Mouse (Mus musculus): ENCODE data around the gene Bcl2l1.

Bcl2l1 gene

DNA sequence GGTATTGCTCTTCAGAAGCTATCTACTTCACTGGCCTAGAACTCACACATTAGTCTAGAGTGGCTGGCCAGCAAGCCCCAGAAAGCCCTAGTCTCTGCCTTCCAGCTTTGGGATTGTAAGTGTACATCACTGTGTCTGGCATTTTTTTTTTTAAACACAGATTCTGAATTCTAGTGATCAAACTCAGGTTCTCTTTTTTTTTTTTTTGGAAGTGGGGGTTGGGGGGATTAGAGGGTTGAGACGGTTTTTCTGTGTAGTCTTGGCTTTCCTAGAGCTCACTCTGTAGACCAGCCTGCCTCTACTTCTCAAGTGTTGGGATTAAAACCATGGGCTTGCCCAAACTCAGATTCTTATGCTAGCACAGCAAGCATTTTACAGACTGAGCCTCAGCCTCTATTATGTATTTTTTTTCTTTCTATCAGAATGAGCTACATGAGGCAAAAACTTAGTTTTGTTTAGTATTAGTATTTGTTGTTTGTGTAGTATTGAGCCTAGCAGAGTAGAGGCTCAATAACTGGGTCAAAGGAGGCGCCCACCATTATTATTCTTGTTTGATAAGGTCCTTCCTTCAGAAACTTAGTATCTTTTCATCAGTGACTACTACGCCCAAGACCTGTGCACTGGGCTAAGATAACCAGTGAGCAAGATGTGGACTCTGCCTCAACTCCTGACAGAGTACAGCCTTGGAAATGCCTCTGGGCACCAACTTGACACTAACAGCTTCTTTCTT is 6.9 kb downstream of the Bcl2l1 start:
- DNase-seq (ENCODE audit: low read depth, low spot score) = no peak

DNA sequence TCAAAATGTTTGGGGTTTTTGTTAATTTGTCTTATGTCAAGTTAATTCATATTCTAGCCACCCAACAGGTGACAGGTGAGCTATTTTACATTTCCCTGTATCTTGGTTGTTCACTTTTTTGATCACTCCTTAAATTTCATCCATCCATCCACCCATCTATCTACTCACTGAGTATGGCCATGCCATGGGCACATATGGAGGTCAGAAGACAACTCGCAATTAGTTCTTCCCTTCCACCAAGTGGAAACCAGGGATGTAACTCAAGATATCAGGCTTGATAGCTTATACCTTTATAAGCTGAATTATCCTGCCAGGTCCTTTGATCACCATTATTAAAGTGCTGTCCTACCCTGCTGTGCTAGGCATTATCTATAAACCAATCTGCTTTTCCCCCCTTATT is 7.8 kb downstream of the Bcl2l1 start:
- DNase-seq (ENCODE audit: low read depth, low spot score) = no peak

GRCm38 (mm10) chr2:152821566-152821965 is 10.0 kb downstream of the Bcl2l1 start:
- no peak for DNase-seq (ENCODE audit: low read depth, low spot score)

- no peak for DNase-seq (ENCODE audit: low read depth, low spot score)
Observed at GRCm38 (mm10) chr2:152821023-152821422, 10.5 kb downstream of the Bcl2l1 start.

DNA sequence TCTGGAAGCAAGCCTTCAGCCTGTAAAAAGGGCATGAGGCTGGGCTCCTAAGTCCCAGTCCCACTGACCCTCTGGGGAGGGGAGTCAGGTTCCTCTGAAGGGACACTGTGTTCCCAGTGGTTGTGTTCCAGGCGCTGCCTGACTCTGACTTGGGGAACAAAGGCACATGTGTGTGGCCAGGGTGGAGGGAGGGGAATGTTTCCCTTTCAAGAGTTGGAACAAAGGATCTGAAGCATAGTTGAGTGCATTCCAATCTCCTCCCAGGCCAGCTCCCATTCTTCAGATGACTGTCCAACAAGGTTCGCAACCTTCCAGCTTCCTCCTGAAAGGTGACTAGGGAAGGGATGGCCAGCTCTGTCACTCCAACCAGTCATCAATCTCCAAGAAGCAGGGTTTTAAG is 11.2 kb downstream of the Bcl2l1 start:
- peak; percentile 80 for DNase-seq (ENCODE audit: low read depth, low spot score)

DNA sequence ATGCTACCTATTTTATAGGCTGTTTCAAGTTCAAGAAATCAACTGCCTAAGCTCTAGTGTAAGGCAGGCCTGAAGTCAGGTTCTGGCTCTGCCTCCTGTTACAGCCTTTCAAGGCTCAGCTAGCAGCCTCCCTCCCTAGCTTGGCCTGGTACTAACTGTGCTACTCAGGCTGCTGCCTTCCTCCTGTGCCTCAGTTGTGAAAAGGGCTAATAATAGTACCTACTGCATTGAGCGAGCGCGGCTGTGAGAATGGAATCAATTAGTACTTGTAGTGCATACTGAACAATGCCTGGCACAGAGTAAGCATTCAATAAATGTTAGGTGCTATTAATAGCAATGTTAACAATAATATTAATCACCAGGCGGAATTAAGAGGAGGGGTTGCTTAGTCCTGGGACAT is 11.6 kb downstream of the Bcl2l1 start:
- no peak for DNase-seq (ENCODE audit: low read depth, low spot score)

GRCm38 (mm10) chr2:152819097-152819624 is 12.4 kb downstream of the Bcl2l1 start:
- DNase-seq (ENCODE audit: low read depth, low spot score) = no peak

- DNase-seq (ENCODE audit: low read depth, low spot score) = no peak
Observed at GRCm38 (mm10) chr2:152818679-152819078, 12.8 kb downstream of the Bcl2l1 start.

DNA sequence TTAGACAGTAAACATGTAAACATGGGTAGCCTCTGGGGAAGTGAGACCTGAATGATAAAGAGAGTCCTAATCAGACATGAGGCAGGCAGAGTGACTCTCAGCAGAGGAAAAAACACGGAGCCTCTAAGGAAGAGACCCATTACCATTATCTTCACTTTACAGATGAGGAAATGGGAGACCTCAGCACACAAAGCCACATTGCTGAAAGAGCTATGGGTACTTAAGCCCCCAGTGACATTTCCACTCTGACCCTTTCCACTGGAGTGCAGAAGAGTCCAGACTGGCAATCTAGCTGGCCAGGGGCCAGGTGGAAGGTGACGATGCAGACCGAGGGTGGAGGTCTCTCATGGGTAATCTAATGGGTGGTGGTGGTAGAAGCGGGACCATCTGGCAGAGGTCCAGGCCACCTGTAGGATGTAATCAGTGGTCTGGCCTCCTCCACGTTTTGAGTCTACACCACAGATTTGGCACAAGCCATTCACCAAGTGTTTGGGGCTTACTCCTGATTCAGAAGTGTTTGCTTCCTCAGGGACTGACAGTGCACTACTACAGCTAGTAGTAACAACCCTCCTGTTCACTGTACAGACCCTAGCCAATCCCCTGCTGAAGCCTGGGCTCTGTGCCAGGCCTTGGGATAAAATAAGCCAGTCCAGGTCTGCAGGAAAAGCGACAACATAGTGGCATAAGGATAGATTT is 13.8 kb downstream of the Bcl2l1 start:
- no peak for DNase-seq (ENCODE audit: low read depth, low spot score)

DNA sequence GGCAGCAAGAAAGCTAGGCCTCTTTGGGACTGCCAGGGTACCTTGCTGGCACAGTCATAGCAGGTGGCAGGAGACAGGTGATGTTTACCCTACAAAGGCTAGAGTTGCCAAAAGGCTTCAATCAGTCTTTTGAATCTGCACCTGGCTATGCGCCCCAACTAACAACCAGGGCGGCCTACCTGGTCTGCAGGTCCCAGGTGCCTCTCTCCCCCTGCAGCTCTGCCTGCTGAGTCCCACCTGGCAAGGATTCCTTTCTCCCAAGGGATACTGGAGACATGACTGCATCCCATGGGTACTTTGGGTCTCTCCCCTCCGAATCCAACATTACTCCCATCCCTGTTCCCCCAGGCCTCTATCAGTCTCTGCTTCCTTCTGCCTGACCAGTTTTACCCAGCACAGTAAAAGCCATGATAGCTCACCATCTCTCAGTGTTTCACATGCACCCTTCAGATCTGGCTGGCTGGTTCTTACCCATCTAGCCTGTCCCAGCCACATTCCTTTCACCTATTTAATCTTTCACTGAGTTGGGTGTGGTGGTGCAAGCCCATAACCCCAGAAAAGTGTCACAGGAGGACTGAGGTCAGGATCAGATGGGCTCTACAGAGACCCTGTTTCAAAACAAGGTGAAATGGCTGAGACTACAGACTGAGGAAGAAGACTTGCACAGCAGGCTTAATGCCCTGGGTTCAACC is 14.7 kb downstream of the Bcl2l1 start:
- DNase-seq (ENCODE audit: low read depth, low spot score) = no peak

DNA sequence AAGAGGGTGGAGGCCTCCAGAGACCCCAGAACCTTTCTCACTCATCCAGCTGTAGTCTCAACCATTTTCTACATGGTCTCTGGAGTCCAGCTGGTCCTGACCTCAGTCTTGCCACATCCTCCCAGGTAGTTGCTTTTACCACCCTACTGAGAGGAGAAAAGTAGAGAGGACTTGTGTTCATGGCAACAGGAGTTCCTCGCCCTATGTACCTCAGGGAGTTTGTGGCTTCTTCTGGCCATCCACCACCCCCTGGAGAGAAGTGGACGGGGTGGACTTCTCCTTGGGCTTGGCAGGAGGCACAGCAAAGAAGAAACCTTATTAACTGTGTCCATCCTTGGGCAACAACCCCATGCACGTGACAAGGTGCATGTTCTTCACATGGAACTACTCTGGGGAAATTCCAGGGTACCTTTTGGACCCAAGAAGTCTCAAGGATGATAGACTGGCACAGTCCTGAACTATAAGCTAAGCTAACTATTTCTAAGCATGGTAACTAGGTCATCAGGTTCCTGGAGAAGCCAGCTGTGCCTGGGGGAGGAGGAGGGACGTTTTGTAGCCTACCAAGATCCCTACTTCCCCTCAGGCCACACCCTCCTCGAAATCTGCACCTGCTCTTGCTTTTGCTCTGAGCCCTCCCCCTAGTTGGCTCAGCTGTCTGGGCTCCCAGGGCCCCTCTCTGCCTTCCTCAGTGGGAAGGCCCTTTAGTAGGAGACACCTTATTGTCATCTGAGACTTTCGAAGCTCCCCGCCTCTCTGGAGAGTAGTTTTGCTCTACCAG is 15.5 kb downstream of the Bcl2l1 start:
- no peak for DNase-seq (ENCODE audit: low read depth, low spot score)

DNA sequence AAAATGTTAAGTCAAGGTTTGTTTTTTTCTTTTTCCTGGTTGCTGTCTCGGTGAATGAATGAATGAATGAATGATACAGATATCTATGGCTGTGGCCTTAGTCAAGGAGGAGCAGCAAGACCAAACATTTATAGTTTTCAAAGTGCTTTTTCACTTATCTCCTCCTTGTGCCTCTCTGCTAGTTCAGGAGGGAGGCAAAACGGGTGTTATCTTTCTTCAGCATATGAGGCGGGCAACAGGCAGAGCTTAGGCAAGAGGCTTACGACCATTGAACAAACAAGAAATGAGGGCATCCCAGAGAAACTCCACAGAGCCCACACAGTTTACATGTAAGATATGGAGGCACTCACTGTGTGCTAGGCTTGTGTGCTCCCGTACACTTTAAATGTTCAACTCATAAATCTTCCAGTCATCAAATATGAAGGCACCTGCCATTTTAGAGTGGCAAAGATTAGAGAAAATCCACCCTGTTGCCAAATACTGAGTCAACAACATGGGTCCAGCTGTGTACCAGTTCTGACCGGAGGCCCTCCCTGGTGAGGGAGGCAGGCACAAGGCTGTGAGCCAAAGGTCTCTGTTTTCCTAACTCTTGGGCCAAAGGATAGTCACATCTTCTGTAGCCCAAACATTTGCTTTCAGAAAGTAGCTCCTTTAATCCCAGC is 17.2 kb downstream of the Bcl2l1 start:
- no peak for DNase-seq (ENCODE audit: low read depth, low spot score)

GRCm38 (mm10) chr2:152813232-152813631 is 18.3 kb downstream of the Bcl2l1 start:
- DNase-seq (ENCODE audit: low read depth, low spot score) = no peak

DNA sequence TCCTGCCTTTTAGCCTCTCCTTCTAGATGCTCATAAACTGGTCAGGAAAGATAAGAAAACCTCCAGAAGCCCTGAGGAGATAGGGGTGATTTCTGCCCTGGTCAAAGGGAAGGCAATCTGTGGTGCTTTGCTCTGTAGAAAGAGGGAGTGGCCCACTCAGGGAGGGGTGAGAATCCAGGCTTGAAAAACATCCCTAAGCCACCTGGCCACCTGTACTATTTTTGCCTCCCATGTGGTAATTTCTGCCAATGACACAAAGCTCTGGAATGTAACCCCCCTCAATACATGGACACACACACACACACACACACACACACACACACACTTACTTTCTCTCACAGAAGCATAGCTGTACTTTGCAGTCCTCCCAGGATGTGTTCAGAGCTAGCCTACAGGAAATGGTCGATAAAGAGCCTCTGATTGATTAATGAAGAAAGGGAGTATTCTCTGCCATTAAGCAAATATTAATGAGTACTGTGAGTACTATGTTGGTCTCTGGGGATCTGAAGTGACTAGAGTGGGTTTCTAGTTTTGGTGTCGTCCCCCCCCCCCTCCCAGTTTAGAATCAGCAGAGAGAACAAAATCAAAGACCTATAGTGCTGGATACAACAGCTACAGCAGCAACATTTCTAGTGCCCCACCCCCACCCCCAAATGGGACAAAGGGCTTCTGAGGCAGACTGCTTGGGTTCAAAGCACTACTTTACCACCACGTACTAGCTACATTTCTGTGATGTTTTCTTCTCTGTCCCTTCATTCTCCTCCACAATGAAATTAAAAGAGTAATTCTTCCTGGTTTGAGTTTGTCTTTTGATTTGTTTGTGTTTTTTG is 20.0 kb downstream of the Bcl2l1 start:
- no peak for DNase-seq (ENCODE audit: low read depth, low spot score)

GRCm38 (mm10) chr2:152810158-152810941 is 21.2 kb downstream of the Bcl2l1 start:
- no peak for DNase-seq (ENCODE audit: low read depth, low spot score)

GRCm38 (mm10) chr2:152808178-152808577 is 23.4 kb downstream of the Bcl2l1 start:
- DNase-seq (ENCODE audit: low read depth, low spot score) = no peak

DNA sequence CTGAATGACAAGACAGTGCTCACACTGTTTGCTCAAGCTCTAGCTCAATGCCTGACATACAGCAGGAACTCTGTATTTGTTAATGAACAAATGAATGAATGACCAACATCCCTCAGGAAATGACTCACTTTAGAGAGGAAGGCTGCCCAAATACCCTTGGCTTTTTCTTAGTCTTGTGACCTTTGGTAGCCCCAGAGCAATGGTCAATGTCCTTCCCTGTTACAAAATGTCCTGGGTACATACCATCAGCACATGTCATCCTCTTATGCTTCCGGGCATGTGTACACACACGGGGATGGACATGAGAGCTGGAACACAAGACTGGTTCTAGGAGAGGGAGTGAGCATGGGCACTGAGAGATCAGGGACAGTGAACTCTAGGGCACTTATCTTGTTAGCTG is 25.5 kb downstream of the Bcl2l1 start:
- no peak for DNase-seq (ENCODE audit: low read depth, low spot score)

GRCm38 (mm10) chr2:152805111-152805490 is 26.4 kb downstream of the Bcl2l1 start:
- DNase-seq (ENCODE audit: low read depth, low spot score) = no peak

DNA sequence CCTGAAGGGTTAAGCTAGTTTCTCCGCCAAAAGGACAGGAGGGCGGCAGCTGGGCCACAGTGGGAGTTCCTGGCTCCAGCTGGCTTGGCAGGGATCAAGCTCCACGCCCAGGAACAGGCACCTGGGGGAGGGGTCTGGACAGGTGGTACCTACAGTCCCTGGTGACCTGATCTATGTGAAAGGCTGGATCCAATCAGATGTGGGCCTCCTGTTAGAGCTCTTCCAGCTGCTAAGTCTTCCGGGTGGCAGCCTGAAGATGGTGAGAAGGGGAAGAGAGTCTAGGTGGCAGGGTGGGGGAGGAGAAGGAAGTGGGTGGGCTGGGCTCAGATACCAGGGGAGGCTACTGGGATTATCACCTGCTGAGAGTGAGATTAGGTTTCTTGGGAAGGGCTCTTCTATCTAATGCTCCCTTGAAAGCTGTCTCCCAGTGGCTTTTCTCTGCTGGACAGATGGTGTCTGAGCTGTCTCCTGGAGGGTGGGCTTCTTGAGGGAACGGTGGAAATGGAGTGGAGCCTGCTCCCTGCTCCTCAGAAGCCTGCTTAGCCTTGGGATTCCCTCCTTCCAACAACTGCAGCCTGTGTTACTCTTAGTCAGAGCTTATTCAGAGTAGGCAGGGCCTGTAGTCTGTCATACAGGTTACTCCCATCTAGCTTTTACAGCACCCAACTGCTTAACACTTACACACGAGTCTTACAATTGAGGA is 27.0 kb downstream of the Bcl2l1 start:
- no peak for DNase-seq (ENCODE audit: low read depth, low spot score)

Data from telencephalon, adult 2 months (tissue).